Mouse (Mus musculus) myocyte (in vitro differentiated cells): ENCODE measurements around the gene Crtc3. TPM values are rescaled to one million over a fixed set of nuclear protein-coding genes. Genes with fewer than 3 reads are reported as not detected.

Source experiments
- H3K27me3 ChIP-seq: one replicate; pipeline ENCODE4 v1.6.1; 2011; ENCODE audit not compliant: control insufficient read depth, insufficient read depth, insufficient read length
- H3K36me3 ChIP-seq: one replicate; pipeline ENCODE4 v1.6.1; 2011; ENCODE audit not compliant: control insufficient read depth, insufficient read depth
- H3K4me2 ChIP-seq: one replicate; pipeline ENCODE4 v1.6.1; 2011; ENCODE audit warnings: low read depth, control low read depth
- H3K4me3 ChIP-seq: one replicate; pipeline ENCODE4 v1.5.1; 2011; ENCODE audit warnings: mild to moderate bottlenecking, control low read depth, moderate library complexity
- H3K79me2 ChIP-seq: one replicate; pipeline ENCODE4 v1.6.1; 2011; ENCODE audit not compliant: control insufficient read depth, insufficient read depth
- H3ac ChIP-seq: one replicate; pipeline ENCODE4 v1.6.1; 2011; ENCODE audit not compliant: control insufficient read depth, insufficient read length
- CEBPB ChIP-seq: IDR thresholded peaks from 2 replicates; pipeline ENCODE4 v1.6.1; 2011; ENCODE audit warnings: mild to moderate bottlenecking, moderate library complexity; ENCODE audit not compliant: poor library complexity, insufficient read depth, severe bottlenecking
- E2F4 ChIP-seq: IDR thresholded peaks from one replicate; pipeline ENCODE4 v1.6.1; 2011; ENCODE audit warnings: mild to moderate bottlenecking, control low read depth, moderate library complexity; ENCODE audit not compliant: insufficient read depth
- MAX ChIP-seq: IDR thresholded peaks from one replicate; pipeline ENCODE4 v1.6.1; 2011; ENCODE audit warnings: low read depth, mild to moderate bottlenecking, control low read depth
- MYOD1 ChIP-seq, 3 experiments: IDR thresholded peaks; one replicate each; pipeline ENCODE4 v1.6.1; 2011; ENCODE audit warnings: control low read depth in 2 of 3, low read depth in 2 of 3, mild to moderate bottlenecking in 2 of 3, moderate library complexity in 1 of 3; ENCODE audit not compliant: insufficient read length in 2 of 3, control insufficient read depth in 1 of 3
- MYOG ChIP-seq, 3 experiments: IDR thresholded peaks; one replicate each; pipeline ENCODE4 v1.6.1; 2011; ENCODE audit warnings: control low read depth in 2 of 3, low read depth in 2 of 3, mild to moderate bottlenecking in 2 of 3; ENCODE audit not compliant: insufficient read length in 2 of 3, control insufficient read depth in 1 of 3, insufficient read depth in 1 of 3
- POLR2A ChIP-seq: IDR thresholded peaks from one replicate; pipeline ENCODE4 v1.6.1; 2011; ENCODE audit warnings: low read depth, mild to moderate bottlenecking, control low read depth, moderate library complexity; ENCODE audit not compliant: insufficient read length
- POLR2AphosphoS2 ChIP-seq: IDR thresholded peaks from one replicate; pipeline ENCODE4 v1.6.1; 2011; ENCODE audit warnings: low read depth, control low read depth; ENCODE audit not compliant: insufficient read length
- REST ChIP-seq: IDR thresholded peaks from one replicate; pipeline ENCODE4 v1.6.1; 2011; ENCODE audit warnings: mild to moderate bottlenecking, control low read depth, moderate library complexity; ENCODE audit not compliant: insufficient read depth, insufficient read length
- SRF ChIP-seq: IDR thresholded peaks from one replicate; pipeline ENCODE4 v1.6.1; 2011; ENCODE audit warnings: low read depth; ENCODE audit not compliant: control insufficient read depth, insufficient read length
- TCF12 ChIP-seq: IDR thresholded peaks from one replicate; pipeline ENCODE4 v1.6.1; 2011; ENCODE audit warnings: mild to moderate bottlenecking, control low read depth; ENCODE audit not compliant: poor library complexity, insufficient read depth, severe bottlenecking
- TCF3 ChIP-seq: IDR thresholded peaks from one replicate; pipeline ENCODE4 v1.6.1; 2011; ENCODE audit warnings: low read depth, control low read depth; ENCODE audit not compliant: insufficient read length
- USF1 ChIP-seq: IDR thresholded peaks from one replicate; pipeline ENCODE4 v1.6.1; 2011; ENCODE audit warnings: low read depth, mild to moderate bottlenecking, control low read depth, moderate library complexity
- polyA plus RNA-seq: library from polyadenylated mRNA; unstranded; fragments of >200 nt; fragmentation: generic; extraction: Trizol; gene quantifications from one replicate; pipeline ENCODE4 v1.2.1, GENCODE M21; 2012; ENCODE audit warnings: missing spikeins

The Crtc3 gene
- polyA plus RNA-seq, 1 experiment = 6.4 TPM

DNA sequence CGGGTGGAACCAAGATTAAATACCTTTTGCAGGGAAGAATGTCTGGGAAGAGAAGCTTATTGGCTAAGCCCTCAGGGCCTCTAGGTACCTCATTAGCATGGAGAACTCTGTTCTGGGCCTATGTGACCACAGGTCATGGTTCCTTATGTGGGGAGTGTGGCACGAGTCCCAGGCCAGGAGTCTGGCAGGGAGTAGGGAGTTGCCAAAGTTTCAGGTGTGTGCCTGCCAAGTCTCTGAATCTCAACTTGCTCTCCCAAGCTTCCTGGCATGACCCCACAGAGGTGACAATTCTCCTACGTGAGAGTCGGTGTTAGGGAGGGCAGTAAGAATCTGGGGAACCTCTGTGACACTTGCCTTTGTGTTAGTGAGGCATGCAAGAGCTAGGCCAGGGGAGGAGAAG, 131.5 kb downstream of the Crtc3 start:
- TF ChIP-seq SRF (no peak), MYOG (IDR thresholded peaks at IDR 0.05; ENCODE audit: control insufficient read depth in 1 of 3, insufficient read depth in 1 of 3, insufficient read length in 2 of 3, low read depth in 2 of 3) (no peak), MYOD1 (IDR thresholded peaks at IDR 0.05; ENCODE audit: control insufficient read depth in 1 of 3, insufficient read length in 2 of 3, low read depth in 2 of 3) (no peak)
- Histone ChIP-seq H3K79me2 (no peaks in the 10 kb centered on the region), H3K4me3 (no peak overlapping the region), H3K36me3 (no peaks in the 10 kb centered on the region), H3ac (no peak overlapping the region), H3K4me2 (no peak overlapping the region), H3K27me3 (peaks cover 3% of the 10 kb centered on the region)

DNA sequence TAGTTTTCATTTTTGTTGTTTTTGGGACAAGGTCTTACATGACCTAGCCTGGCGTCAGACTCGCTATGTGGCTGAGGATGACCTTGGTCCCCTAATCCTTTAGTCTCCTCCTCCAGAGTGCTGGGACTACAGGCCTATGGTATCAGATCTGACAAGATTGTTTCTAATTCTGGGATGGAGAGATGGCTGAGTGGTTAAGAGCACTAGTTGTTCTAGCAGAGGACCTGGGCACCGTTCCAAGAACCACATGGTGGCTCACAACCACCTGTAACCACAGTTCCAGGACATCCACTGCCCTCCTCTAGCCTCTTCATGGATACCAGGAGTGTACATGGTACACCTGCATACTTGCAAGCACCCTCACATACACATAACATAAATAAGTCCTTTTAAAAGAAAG, 132.5 kb downstream of the Crtc3 start:
- H3ac ChIP-seq = no peak overlapping the region
- no peak overlapping the region for H3K4me2 ChIP-seq
- H3K79me2 ChIP-seq = no peaks in the 10 kb centered on the region
- no peaks in the 10 kb centered on the region for H3K36me3 ChIP-seq
- peaks cover 8% of the 10 kb centered on the region for H3K27me3 ChIP-seq
- TF ChIP-seq REST (no peak), MAX (no peak), TCF3 (no peak), TCF12 (no peak), USF1 (no peak), MYOG (IDR thresholded peaks at IDR 0.05; ENCODE audit: control insufficient read depth in 1 of 3, insufficient read depth in 1 of 3, insufficient read length in 2 of 3, low read depth in 2 of 3) (no peak), CEBPB (no peak), SRF (no peak), POLR2A (no peak), E2F4 (no peak), MYOD1 (IDR thresholded peaks at IDR 0.05; ENCODE audit: control insufficient read depth in 1 of 3, insufficient read length in 2 of 3, low read depth in 2 of 3) (no peak)
- no peak overlapping the region for H3K4me3 ChIP-seq

DNA sequence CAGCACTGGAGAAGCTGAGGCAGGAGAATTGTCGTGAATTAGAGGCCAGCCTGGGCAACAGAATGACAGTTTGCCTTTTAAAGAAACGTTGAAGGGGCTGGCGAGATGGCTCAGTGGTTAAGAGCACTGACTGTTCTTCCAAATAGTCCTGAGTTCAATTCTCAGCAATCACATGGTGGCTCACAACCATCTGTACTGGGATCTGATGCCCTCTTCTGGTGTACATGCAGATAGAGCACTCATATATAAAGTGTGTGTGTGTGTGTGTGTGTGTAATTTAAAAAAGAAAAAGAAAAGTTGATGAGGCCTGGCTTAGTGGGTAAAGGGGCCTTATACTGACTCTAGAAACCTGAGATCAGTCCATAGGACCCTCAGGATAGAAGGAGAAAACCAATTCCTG, 133.5 kb downstream of the Crtc3 start:
- no peaks in the 10 kb centered on the region for H3K79me2 ChIP-seq
- H3K36me3 ChIP-seq = no peaks in the 10 kb centered on the region
- no peak overlapping the region for H3ac ChIP-seq
- H3K4me2 ChIP-seq = no peak overlapping the region
- H3K4me3 ChIP-seq = no peak overlapping the region
- H3K27me3 ChIP-seq = peaks cover 8% of the 10 kb centered on the region
- TF ChIP-seq E2F4 = no peak
- no peak for TF ChIP-seq TCF12
- no peak for TF ChIP-seq CEBPB
- TF ChIP-seq TCF3 = no peak
- no peak for TF ChIP-seq POLR2AphosphoS2
- no peak for TF ChIP-seq POLR2A
- TF ChIP-seq SRF = no peak
- no peak for TF ChIP-seq MAX
- no peak for TF ChIP-seq MYOD1 (IDR thresholded peaks at IDR 0.05; ENCODE audit: control insufficient read depth in 1 of 3, insufficient read length in 2 of 3, low read depth in 2 of 3)
- no peak for TF ChIP-seq REST
- no peak for TF ChIP-seq MYOG (IDR thresholded peaks at IDR 0.05; ENCODE audit: control insufficient read depth in 1 of 3, insufficient read depth in 1 of 3, insufficient read length in 2 of 3, low read depth in 2 of 3)
- no peak for TF ChIP-seq USF1

DNA sequence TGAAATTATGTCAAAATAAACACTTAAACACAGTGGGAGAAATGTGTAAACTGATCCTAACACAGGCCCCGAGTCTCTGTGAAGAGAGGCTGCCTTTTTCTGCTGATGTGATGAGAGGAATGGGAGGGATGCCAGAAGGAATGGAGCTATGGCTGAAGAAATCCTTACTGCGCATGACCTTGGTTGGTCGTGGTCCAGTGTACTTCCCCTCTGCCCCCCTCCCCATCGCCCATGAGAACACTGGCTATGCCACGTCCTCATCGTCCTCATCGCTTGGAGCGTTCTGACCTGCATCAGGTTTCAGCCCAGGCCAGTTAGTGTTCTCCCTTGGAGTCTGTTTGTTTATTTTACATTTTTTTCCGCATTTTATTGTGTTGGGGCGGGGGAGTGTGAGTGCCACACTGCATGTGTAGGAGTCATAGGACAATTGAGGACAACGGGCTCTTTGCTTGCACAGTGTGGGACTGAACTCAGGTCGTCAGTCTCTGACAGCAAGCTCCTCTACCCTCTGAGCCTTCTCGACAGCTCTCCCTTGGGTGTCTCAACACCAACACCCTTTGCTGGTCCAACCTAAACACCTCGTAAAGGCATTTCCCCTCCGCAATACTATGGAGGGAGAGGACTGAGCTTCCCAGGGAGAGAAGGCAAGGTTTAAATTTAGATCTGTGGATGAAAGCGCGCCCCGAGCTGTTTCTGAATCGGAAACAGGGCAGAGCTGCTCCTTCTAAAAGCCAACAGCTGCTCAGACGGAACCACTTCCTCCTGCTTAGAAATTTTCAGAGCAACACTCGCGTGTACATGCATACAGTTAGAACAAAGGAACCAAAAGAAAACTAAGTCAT, 134.3 kb downstream of the Crtc3 start:
- TF ChIP-seq POLR2A = no peak
- no peak for TF ChIP-seq SRF
- no peak for TF ChIP-seq USF1
- no peak for TF ChIP-seq E2F4
- TF ChIP-seq REST = no peak
- no peak for TF ChIP-seq TCF3
- no peak for TF ChIP-seq MYOD1 (IDR thresholded peaks at IDR 0.05; ENCODE audit: control insufficient read depth in 1 of 3, insufficient read length in 2 of 3, low read depth in 2 of 3)
- H3K27me3 ChIP-seq = peaks cover 8% of the 10 kb centered on the region
- H3K4me3 ChIP-seq = no peak overlapping the region
- no peak overlapping the region for H3K4me2 ChIP-seq
- no peaks in the 10 kb centered on the region for H3K36me3 ChIP-seq
- no peak overlapping the region for H3ac ChIP-seq
- H3K79me2 ChIP-seq = no peaks in the 10 kb centered on the region

DNA sequence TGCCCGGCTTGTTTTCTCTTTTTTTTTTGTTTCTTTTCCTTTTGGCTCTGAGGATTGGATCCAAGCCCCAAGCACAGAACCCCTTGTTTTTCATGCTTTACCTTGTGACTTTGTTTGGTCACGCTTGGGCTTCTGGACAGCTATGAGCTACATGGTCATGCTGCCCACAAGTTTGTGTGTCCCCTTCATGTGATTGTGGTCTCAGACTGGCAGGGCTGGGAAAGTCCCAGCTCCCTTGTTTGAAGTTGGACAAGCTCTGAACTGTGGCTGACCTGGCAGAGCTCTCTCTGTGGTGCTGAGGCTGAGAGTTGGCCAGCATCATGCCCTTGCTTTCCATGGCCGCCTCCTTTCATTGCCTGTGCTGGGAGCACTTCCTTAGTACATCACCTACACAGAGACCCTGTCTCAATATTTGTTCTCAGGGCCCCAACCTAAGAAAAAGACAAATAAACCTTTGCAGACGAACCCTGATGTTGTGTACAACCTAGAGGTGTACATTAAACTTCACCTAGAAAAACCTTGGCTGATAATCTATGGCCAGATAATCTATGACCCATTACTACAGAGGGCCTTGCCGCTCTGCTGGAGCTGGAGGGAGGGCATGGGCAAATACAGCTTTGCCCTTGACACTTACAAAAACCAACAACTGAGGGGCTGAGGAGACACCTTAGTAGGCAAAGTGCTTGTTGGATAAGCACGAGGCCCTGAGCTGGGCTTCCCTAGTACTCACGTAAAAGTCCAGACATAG, 140.0 kb downstream of the Crtc3 start:
- Histone ChIP-seq H3K4me2 (no peak overlapping the region), H3ac (no peak overlapping the region), H3K4me3 (no peak overlapping the region), H3K27me3 (peaks cover 23% of the 10 kb centered on the region), H3K36me3 (no peaks in the 10 kb centered on the region), H3K79me2 (no peaks in the 10 kb centered on the region)
- TF ChIP-seq TCF12 (no peak), POLR2AphosphoS2 (no peak), MYOD1 (IDR thresholded peaks at IDR 0.05; ENCODE audit: control insufficient read depth in 1 of 3, insufficient read length in 2 of 3, low read depth in 2 of 3) (no peak), MAX (no peak), POLR2A (no peak), MYOG (IDR thresholded peaks at IDR 0.05; ENCODE audit: control insufficient read depth in 1 of 3, insufficient read depth in 1 of 3, insufficient read length in 2 of 3, low read depth in 2 of 3) (no peak), E2F4 (no peak), USF1 (no peak), SRF (no peak), TCF3 (no peak), REST (no peak), CEBPB (no peak)
